Mouse (Mus musculus): Measurements from ENCODE around the gene Rfx1.

The Rfx1 gene

GRCm38 (mm10) chr8:84089277-84089676 is 22.6 kb downstream of the Rfx1 start:
- no peak for DNase-seq (ENCODE audit: low read depth, low spot score)

DNA sequence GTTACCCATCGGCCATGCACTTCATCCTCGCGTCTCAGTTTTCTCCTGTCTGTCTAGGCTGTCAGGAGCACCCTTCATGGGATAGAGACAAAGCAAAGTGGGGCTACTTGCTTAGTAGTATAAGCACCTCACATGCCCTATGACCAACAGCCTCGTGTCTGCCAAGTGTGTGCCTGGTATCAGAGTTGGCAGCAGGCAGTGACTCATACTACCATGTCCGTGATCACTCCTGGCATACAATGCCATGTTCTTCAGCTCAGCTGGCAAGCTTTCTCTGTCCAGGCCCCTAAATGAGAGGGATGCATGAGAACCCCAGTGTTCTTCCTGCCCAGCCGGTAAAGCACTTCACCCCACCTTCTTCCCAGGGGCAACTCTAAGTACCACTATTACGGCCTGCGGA is 24.0 kb downstream of the Rfx1 start:
- peak; percentile 36 for DNase-seq (ENCODE audit: low read depth, low spot score)

DNA sequence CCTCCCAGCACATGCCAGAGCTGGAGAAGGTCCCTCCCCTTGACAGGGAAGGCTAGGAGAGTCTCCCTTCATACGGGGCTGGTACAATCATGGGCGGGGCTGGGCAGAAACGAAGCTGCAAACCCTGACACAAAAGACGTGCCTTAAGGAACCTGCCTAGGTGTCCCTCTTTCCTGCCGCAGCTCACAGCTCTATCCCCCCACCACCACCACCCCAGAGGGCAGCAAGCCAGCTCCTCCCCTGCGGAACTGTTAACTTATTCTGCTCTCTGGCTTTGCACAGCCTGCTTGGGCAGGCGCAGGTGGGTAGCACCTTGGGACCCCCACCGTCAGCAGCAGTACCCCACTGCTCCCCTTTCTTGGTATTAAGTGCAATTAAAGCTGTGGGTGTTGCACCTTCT is 29.4 kb downstream of the Rfx1 start:
- no peak for DNase-seq (ENCODE audit: low read depth, low spot score)

DNA sequence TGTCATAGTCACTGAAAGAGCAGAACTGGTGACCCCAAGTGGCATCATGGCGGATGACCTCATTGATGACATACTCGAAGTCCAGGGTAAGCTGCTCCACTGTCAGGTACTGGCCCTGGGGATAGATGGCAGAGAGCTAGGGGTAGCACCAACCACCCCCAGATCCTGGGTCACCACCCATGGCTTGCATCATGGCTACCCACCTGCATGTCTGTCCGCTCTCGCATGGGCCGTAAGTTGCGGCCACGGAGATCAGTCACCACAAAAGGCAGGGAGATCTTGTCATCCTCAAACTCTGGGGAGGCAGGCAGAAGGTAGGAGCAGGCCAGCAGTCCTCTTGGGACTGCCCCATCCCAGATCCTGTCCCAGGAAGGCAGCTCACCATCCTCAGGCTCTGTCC is 31.7 kb downstream of the Rfx1 start:
- DNase-seq (ENCODE audit: low read depth, low spot score): no peak

DNA sequence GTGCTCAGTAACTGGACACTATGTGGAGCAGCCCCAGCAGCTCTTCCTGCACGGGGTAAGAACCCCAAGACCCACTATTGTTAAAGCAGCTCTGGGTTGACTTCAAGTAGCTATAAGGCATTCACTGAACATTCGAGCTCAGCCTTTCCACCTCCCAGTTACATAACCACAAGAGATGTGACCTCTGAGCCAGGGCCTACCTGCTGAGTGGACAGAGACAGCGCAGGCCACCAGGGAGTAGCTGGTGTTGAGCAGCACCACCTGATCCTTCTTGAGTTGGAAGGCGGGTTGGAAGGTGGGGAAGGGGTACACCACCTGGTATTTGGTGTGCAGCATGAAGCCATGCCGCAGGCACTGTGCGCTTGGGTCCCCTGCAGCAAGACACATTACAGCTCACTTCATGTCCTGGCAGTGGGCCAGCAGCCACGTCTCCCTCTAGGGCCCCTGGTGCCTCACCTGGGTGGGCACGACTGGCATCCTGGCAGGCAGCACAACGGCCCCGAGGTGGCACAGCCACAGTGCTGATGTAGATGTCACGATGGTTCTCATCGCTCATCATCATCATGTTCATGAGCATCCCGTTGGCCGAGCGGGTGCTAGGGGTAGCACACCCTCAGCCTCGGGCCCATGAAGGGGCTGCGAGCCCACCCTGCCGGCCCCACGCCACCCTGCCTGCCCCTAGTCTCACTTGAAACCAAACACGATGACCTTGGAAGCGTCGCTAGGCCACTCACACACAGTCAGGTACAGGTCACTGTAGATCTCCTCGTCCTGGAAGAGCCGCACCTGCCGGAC is 35.0 kb downstream of the Rfx1 start:
- DNase-seq (ENCODE audit: low read depth, low spot score): no peak

DNA sequence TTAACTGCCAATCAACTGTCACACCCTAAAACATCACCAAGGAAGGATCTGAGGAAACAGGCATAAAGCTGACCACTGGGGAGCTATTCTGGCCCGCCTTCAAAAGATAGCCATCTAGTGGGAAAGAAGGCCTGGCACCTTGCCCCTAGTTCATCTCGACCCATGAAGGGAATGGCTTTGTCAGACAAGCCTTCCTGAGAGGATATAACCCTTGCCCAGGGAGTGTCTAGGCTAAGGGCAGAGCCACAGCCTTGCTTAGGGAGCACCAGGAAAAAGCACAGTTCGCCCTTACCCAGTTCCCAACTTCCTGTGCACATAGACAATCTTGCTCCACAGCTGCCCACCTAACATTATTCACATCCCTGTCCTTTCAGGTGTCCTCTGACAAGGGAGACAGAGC is 37.0 kb downstream of the Rfx1 start:
- DNase-seq (ENCODE audit: low read depth, low spot score): peak; percentile 66

GRCm38 (mm10) chr8:84104221-84104620 is 37.6 kb downstream of the Rfx1 start:
- peak; percentile 75 for DNase-seq (ENCODE audit: low read depth, low spot score)

DNA sequence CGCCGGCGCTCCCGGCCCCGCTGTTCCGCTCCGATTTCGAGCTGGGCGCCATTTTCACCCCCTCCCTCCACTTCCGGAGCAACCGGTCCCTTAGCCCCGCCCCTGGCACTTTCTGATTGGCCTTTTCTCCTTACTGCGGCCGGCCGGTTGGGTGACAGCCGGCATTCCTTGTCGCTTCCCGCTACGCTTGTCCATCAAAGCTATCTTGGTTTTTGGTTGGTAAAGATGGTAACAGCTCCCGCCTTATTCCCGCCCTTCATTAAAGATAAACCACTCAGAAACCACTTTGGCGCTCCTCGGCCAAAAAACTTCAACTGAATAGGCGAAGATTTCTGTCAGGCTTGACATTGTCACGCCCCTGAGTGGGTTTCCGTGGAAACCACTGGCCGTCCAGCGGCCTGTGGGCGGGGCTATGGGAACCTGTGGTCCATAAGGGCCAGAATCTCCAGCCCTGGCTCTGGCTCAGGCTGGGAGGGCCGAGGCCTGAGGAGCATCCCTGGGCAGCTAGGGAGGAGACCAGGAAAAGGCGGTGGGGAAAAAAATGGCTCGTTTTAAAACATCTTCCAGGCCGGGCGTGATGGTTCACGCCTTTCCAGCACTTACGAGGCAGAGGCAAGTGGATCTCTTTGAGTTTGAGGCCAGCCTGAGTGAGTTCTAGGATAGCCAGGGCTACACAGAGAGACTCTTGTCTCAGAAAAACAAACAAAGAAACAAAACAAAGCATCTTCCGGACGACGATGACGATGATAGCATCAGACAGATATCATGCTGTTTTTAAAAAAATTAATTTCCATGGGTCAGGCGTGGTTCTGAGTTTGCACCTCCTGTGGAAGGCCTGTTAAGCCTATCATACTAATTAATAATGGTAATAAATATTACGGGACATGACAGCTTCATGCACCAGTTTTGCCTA is 38.3 kb downstream of the Rfx1 start, which contains the start of gene Dcaf15:
Gene Dcaf15 (minus strand): TSS at position 72 of the 913 bp plus-strand sequence.
- DNase-seq (ENCODE audit: low read depth, low spot score): peak; percentile 100

DNA sequence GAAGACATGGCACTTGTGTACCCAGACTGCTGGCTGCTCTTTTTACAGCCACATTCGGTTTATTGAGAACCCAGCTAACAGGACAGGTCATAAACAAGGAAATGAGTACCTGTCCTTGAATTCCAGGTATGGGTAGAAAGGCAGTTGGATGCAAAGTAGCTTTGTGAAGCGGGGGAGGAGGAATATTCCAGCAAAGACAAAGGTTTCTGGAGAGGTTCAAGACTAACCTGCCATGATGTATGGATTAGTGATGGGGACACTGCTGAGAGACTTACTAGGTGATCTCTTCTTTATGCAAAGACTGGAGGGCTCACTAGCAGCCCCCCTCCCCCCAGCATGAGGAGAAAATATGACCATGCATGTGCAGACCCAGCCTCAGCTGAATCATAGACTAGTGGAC is 39.0 kb downstream of the Rfx1 start:
- DNase-seq (ENCODE audit: low read depth, low spot score): no peak

DNA sequence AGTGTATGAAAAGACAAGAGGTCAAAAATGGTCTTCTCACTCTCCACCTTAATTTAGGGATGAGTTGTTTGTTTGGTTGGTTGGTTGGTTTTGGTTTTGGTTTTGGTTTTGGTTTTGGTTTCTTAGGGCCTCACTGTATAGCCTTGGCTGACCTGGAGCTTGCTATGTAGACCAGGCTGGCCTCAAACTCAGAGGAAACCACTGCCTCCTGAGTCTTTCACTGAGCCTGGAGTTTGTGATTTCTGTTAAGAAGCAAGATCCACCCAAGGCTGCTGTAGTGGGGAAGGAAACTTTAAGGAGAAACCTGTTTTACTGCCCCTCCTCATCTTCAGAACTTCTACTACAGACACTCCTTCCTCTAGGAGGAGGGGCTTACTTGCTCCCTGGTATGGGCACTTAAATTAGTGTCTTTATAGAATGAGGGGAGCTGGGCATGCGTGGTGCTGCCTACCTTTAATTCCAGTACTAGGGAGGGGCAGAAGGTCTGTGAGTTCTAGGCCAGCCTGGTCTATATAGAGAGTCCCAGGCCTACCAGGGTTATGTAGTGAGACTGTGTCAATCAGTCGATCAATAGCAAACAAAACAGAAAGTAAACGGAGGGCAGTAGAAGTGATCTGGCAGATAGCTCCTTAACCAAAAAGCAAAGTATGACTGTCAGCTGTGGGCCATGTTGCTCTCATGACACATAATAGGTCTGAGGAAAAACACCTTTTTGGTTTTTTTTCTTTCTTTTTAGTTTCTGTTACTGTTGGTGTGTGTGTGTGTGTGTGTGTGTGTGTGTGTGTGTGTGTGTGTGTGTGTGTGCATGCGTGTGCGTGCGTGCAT is 39.8 kb downstream of the Rfx1 start:
- DNase-seq (ENCODE audit: low read depth, low spot score): no peak

GRCm38 (mm10) chr8:84115646-84116045 is 49.0 kb downstream of the Rfx1 start:
- no peak for DNase-seq (ENCODE audit: low read depth, low spot score)

- peak; percentile 77 for DNase-seq (ENCODE audit: low read depth, low spot score)
Observed at GRCm38 (mm10) chr8:84122151-84122550, 55.5 kb downstream of the Rfx1 start.

- peak; percentile 98 for DNase-seq (ENCODE audit: low read depth, low spot score)
Observed at GRCm38 (mm10) chr8:84125656-84126055, 59.0 kb downstream of the Rfx1 start, which contains the start of gene Podnl1. TSS of gene Podnl1 (plus strand) at chr8:84125989.

GRCm38 (mm10) chr8:84126742-84127141 is 60.1 kb downstream of the Rfx1 start:
- DNase-seq (ENCODE audit: low read depth, low spot score): no peak

DNA sequence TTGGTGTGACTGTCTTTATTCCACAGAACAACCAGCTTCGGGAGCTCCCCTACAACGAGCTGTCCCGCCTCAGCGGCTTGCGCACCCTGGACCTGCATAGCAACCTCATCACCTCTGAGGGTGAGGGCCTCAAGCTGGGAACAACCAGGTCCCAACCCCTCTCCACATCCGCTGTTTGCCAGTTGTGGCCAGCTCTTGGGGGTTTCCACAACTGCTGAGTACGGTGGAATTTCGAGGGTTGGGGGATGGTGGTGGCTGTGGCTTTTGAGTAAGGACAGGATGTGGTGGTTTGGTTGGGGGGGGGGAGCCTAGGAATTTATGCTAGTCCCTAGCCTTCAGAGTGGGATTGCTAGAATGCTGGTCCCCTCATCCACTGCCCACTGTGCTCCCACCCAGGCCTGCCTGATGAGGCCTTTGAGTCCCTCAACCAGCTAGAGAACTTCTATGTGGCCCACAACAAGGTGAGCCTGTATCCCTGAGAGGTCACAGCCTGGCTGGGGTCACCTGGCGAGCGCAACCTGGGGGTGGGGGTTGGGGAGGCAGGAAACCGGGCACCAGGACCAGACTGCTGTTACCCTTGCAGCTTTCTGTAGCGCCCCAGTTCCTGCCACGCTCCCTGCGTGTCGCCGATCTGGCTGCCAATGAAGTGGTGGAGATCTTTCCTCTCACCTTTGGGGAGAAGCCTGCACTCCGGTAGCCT is 60.7 kb downstream of the Rfx1 start:
- no peak for DNase-seq (ENCODE audit: low read depth, low spot score)

DNA sequence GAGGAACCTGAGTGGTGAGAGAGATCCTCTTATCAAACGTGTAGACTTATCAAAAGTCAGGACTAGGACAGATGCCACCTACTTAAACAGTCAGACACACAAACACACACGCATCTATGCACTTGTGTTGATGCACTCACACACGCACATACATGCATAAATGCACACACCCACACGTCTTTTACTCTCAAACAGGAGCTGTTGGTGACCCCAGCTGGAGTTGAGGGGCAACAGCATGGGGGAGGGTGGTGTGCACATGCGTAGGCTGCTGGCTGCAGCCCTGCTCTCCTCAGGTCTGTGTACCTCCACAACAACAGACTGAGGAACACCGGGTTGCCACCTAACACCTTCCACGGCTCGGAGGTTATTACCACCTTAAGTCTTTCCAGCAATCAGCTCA is 61.6 kb downstream of the Rfx1 start:
- DNase-seq (ENCODE audit: low read depth, low spot score): no peak

GRCm38 (mm10) chr8:84130806-84131205 is 64.2 kb downstream of the Rfx1 start:
- DNase-seq (ENCODE audit: low read depth, low spot score): no peak

GRCm38 (mm10) chr8:84132225-84132624 is 65.6 kb downstream of the Rfx1 start:
- no peak for DNase-seq (ENCODE audit: low read depth, low spot score)

- peak; percentile 49 for DNase-seq (ENCODE audit: low read depth, low spot score)
Observed at GRCm38 (mm10) chr8:84137848-84138247, 71.2 kb downstream of the Rfx1 start.

GRCm38 (mm10) chr8:84140838-84141237 is 74.2 kb downstream of the Rfx1 start:
- no peak for DNase-seq (ENCODE audit: low read depth, low spot score)

DNA sequence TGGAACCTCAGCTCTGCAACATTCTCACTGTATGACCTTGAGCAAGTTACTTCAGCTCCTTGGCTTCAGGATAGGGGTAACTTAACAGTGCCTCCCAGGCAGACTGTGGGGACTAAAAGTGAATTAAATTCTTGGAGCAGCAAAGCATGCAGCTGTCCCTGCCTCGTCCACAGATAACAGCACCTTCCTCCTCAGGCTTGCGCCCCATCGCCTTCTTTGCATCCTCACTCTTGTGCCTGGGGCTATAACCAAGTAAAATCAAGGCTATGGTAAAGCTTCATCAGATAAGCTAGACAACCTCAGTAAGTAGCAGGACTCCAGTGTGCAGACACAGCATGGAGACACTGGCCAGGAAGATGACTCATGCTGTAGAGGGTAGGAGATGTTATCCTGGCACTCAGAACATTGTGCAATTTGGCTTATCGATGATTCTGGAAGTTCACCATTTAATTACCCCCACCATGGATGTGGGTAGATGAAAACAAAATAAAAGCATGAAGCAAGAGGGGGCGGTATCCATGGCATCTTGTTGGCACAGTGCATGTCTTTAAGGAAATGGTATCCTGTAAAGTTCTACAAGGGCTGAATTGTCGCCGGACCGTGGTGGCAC is 78.1 kb downstream of the Rfx1 start:
- DNase-seq (ENCODE audit: low read depth, low spot score): peak; percentile 75

Measured in 3T3-L1 (cell line).